Mouse (Mus musculus) A20 (cell line): ENCODE data around the gene Cd300e.
"Not testable (repeated sequence)": the region's sequence is repeated elsewhere in the genome, so short reads cannot be mapped to it uniquely, and the experiment has no call there.

Experiments used
- DNase-seq: peaks from one replicate; pipeline ENCODE4 v3.0.0-alpha.2; 2011; ENCODE audit warnings: low read depth, low spot score

Cd300e gene

DNA sequence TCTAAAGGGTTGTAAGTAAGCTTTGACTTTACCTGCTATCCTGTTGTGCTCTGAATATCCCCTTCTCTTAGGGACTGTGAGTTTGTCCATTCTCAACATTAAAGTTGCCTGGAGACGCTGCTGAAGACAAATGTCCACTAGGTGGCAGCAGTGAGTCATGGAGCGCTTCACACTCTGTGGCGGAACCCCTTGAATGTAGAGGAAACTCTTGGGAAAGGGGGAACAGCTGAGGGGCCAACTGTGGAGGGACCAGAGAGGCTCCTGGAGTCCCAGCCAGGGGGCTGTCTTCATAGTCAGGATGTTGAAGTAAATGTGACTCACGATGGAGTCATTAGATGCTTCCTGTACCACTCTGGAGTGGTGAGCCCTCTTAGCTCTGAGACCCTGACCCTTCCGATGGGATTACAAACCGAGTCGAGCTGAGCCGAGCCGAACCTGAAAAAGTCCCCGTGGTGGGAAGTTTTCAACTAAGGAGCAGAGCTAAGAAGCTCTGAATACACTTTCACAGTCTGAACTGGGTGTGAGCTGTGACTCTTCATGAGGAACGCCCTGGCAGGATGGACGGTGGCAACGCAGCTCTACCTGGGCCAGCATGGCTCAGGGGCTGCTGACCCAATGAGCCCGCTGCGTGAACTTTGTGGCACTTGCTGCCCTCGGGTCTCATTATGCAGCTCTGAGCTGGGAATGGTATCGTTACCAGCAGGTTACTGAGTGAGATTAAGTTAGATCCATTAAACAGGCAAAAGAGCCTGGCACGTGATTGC lies 21.6 kb upstream of the Cd300e start:
- peak; percentile 73 for DNase-seq

DNA sequence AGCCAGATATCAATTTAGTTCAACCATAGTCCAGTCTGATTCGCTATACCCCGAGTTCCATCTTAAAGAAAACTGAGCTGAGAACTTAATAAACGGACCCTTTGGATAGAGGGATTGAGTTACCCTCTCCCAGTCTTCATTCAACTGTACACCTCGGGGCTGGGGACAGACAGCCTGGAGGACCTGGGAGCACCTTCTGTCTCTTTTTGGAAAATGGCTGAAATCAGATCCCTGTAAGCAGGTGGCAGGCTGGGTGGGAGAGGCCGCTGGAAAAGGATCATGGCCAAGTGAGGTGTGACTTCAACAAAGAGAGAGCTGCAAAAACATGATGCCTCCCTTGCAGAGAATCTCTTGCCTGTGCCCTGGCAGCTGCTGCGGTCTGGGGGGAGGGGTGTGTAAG lies 20.2 kb upstream of the Cd300e start:
- DNase-seq = no peak

DNA sequence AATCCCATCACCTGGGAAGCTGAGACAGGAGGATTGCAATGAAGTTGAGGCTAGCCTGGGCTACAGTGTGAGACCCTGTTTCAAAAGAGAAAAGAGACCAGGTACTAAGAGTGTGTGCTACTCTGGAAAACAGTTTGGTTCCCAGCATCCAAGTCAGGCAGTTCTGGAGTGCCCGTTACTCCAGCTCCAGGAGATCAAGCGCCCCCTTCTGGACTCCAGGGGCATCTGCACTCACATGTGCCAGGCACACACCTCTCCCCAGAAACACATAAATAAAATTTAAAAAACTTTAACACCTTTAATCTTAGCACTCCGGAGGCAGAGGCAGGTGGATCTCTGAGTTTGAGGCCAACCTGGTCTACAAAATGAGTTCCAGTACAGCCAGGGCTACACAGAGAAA lies 19.4 kb upstream of the Cd300e start:
- no peak for DNase-seq

DNA sequence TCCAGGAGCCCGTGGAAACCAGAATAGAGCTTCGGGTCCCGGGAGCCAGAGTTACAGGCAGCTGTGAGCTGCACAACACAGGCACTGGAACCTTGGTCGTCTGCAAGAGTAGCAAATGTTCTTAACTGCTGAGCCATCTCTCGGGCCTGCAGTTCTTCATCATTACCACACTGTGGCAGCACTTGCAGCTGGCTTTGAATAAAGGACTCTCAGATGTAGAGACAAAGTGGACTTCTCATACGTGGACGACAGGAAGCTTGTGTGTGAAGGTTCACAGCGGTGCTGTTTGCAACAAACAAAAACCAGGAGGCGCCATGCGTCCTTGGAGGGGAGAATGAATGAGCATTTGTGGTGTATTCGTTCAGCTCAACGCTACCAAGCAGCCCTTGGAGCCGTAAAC lies 18.9 kb upstream of the Cd300e start:
- DNase-seq = peak; percentile 77

DNA sequence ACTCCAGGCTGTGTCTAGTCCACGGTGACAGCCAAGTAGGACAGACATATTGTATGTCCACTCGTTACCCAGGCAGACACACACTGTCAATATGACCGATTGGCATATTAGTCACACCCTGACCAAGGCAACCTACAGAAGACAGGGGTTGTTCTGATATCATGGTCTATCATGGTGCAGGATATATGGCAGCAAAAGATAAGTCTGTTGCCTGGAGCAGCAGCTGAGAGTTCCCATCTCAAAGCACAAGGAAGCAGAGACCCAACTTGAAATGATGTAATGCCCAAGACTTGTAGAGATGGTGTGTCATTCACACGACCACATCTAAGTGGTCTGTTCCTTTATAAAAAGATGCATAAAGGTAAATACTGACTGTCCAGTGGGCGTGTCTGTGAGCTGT lies 16.7 kb upstream of the Cd300e start:
- DNase-seq = no peak

DNA sequence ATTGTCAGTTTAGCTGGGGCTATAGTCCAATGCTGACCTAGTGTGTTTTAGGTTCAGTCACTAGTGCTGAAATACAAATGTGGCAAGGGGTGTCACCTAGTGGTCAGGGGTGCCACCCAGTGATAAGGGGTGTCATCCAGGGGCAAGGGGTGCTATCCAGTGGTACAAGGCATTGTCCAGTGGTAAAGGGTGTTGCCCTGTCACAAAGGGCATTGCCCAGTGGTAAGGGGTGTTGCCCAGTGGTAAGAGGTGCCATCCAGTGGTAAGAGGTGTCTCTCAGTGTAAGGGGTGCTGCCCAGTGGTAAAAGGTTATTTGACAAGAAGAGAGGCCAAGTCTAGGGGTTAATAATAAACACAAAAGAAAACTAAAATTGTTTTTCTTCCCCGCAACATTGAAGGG lies 15.5 kb upstream of the Cd300e start:
- no peak for DNase-seq

DNA sequence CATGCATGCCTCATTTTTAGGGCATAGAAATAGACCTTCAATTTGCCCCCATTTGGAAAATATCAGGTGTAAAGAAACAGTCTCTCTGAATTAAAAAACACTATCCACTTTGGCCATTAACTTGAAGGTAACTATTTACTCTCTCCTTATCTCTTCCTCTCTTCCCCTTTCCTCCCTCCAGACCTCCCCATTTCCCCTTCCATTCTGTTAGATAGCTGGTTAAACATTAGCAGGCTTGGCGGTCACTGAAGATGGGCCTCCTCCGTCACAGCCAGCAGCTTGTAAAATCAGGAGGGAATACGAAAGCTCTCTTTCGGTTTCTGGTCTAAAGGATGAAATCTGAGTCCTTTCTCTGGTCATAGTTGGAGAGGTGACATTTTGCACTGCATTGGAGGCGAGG lies 13.9 kb upstream of the Cd300e start:
- DNase-seq = no peak

DNA sequence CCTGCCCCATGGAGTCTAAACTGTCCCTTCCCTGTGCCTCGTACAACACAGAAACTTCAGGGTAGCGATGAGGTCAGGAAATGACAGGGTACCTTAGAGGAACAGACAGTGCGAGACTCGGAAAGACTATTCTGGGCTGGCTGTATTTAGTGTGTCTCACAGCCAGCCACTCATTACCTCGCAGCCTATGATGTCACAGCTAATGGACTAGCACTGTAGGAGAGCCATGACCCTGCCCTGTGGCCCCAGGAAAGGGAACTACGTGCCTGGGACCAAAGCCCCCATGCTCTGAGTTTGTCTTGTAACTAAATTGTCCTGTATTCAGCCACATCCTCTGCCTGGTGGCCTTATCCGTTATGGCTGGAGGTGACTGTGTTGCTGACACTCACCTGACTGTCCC lies 13.4 kb upstream of the Cd300e start:
- no peak for DNase-seq

DNA sequence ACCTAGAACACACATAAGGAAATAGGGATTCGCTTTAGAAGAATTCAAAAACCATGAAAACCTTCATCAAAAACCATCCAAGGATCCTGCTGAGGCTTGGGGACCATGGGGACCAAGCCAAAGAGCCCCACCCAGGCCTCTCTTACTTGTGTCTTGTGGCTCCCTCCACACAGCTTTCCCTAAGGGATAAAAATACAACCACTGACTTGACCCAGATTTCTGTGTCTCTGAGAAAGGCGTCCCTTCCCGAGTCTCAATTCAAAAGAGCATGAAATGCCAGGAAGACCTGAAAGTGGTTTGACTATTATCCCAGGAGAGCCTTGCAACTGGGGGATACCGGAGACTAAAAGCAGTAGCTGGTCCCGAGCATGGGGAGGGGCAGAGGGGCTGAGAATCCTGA lies 11.0 kb upstream of the Cd300e start:
- no peak for DNase-seq

DNA sequence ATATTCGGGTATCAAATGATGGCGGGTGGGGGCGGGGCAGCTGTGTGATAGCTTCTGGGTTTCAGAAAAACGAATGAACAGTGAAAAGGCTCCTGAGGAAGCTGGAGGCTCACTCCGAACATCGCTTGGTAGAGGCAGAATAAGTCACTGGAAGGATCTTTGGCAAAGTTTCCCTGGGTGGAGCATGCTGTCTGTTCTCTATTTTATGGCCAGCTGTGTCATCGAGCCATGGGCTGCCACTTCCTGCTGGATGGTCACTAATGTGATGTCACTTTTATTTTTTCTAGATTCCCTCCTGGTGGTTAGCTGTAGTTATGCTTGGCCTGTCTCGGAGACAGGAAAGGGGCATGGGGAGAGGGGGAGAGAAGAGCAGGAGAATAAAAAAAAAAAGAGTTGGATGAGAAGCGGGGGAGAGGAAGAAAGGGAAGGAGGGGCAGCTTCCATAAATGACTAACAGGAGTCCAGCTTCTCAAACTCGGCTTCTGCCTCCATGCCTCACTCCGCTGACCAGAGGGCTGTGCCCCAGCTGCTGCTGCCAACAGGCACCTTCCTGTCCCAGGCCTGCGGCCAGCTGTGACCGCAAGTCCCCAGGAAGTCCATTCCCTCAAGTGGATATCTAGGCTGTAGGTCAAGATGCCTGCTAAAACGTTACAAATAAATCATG lies 9.8 kb upstream of the Cd300e start:
- DNase-seq = no peak

DNA sequence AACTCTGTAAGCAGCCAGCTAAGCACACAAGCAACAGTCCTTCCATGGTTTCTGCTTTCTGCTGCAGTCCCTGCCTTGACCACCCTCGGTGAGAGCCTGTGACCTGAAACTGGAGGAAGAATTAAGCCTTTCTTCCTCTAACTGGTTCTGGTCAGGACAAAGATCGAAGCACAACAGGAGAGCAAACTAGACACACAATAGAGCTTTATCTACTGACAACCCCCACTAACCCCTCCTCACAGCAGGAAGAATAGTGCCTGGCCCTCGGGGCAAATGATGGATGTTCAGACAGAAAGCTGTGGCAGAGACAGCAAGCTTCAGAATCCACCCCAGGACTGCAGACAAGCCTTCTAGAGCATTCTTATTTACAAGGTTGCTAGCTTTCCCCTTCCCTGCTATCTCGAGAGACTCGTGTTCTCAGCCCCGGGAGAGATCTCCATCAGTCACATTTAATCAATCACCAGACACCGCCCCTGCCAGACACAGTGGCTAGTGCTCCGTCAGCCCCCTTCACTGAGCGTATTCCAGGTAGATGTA lies 9.1 kb upstream of the Cd300e start:
- DNase-seq = no peak

DNA sequence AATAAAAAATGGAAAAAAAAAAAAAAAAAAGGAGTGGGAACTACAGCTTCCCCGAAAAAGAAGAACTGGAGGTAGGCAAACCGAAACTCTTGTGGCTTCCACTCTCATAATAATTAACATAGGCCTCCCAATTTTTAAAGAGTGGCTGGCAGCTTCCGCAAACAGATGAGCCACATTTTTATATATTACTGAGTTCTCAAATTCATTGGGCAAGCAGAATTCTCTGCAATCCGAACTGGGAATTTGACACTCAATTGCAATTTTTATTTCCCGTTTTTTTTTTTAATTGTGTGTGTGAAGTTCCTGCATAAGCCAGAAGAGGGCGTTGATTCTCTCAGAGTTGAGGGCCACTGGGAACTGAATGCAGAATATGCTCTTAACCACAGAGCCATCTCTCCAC lies 4.8 kb upstream of the Cd300e start:
- DNase-seq = peak; percentile 34

DNA sequence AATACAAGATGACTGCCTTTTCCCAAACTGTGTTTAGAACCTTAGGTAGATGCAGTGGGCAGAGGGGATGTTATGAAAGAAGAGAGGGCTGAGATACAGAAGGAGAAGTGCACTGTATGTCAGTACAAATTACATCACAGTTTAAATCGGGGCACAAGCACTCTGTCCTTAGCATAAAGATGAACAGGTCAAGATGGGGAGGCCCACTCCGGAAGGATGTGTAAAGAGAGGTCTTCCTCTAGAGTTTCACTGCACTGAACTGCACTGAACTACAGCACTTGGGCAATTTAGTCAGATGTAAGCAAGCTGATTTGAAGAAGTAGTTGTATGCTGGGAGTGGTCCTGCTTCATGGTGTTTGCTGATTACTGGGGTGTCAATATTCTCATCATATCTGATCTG lies 2.2 kb downstream of the Cd300e start:
- no peak for DNase-seq

DNA sequence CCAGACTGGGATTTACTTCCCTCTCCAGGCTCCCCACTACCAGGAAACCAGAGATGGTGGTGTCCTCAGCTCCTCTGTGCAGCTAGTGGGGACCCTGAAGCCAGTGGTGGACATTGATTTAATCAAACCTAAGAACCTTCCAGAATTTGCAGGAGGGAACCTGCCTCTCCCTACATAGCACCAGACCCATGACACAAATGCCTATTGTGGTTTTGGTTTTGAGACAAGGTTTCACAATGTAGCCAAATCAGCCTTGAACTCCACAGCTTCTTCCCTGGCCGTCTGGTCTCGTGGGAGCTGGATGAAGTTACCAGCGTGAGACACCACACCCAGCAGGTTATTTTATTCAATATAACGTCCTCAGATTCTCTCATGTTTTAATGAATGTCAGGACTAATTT lies 3.3 kb downstream of the Cd300e start:
- DNase-seq = no peak

DNA sequence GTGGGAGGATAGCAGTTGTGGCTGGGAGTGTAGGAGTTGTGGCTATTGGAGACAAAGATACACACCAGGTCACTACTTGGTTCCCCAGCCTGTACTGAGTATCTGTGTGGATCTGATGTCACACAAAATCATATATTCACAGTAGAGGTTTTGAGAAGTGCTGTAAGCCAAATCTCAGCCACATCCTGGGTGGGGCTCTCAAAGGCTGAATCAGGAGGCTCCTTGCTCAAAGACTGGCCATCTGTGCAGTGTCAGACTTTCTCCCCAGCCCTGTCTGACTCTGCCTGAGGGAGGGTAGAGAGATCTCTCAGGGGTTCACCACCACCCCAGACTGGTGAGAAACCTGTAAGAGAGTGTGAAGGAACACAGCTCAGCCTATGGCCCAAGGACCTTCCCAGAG lies 7.4 kb downstream of the Cd300e start:
- no peak for DNase-seq

DNA sequence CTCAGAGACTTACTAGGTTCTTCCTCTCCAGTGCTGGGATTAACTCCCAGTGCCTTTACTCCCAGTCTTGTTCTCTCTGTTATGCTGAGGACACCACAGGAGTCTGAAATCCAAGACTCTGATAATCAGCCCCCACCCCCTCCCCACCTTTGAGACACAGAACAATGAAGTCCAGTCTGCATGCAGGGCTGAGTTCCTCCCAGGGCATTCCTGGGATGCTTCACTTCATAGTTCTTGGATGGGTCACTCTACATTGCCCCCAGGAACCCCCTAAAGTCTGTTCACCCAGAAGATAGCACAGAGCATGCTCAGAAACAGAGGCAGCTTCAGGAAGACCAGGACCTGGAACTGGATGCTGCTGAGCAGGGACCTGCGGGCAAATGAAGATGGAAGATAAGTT lies 9.0 kb downstream of the Cd300e start:
- no peak for DNase-seq

DNA sequence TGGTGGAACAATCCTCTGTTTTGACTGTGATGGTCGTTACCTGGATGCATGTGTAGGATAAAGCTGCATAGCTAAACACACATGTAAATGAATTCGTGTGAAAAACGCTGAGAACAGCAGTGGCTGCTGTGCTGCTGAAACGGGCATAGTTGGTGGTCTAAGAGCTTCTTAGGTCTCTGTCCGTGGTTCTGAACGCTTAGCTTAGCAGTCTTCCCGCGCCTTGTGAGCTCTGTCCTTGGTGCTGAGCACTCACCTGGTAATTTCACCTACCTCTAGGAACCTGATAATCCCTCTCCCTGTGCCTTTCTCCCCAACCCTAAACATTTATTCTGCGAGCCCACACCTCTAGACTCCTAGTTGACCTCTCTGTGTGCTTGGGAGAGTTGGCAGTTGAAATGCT lies 9.8 kb downstream of the Cd300e start:
- DNase-seq = peak; percentile 77

DNA sequence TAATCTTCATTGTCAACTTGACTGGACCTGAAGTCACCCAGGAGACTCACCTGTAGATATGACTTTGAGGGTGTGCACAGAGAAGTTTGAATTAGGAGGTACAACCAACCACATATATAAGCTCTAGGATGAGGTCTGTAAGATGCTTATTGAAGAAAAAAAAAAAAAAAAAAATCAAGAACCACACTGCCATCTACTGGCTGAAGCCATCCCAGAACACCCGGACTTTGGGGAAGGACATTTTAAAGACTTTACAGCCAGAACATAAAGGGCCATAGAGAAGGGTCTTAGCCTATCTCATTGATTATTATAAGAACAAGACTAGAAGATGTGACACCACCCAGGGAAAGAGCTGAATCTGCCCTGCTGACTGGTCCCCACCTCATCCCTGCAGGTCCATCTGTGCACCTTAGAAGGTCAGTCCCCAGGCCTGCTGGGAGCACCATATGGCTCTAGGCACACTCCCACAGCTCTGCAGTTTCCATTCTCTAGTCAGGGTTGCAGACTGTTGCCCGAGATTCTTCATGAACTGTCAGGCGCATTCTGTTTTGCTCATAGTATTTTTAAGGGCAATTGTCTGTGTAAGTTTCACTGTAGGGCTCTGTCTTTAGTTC lies 12.6 kb downstream of the Cd300e start:
- DNase-seq = peak; percentile 62

DNA sequence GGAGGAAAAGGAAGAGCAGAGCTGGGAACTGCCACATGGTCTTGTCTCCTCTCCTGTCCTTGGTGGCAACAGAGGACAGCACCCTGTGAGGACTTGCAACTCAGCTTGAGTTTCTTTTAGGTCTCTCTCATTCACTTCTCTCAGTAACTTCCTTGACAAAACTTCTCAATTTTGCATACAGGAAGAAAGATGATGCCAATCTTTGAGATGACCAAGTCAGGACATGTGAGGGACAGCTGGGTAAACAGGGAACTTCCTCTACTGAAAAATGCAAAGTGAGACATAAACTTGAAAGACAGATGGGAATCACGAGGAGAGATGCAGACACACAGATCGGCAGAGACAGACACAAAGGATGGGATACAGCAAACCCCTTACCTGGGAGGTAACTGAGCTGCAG lies 13.7 kb downstream of the Cd300e start, which contains the start of gene Cd300ld3:
Gene Cd300ld3, minus strand, starts transcription at position 151 of the 400 bp plus-strand sequence.
- DNase-seq = peak; percentile 46

DNA sequence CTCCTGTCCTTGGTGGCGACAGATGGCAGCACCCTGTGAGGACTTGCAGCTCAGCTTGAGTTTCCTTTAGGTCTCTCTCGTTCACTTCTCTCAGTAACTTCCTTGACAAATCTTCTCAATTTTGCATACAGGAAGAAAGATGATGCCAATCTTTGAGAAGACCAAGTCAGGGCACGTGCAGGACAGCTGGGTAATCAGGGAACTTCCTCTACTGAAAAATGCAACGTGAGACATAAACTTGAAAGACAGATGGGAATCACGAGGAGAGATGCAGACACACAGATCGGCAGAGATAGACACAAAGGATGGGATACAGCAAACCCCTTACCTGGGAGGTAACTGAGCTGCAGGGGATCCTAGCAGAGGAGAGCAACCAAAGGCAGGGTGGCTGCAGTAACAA lies 24.3 kb downstream of the Cd300e start, which contains the start of gene Cd300ld5:
Gene Cd300ld5, minus strand, starts transcription at position 101 of the 400 bp plus-strand sequence.
- DNase-seq = not testable (repeated sequence)

DNA sequence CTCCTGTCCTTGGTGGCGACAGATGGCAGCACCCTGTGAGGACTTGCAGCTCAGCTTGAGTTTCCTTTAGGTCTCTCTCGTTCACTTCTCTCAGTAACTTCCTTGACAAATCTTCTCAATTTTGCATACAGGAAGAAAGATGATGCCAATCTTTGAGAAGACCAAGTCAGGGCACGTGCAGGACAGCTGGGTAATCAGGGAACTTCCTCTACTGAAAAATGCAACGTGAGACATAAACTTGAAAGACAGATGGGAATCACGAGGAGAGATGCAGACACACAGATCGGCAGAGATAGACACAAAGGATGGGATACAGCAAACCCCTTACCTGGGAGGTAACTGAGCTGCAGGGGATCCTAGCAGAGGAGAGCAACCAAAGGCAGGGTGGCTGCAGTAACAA lies 35.1 kb downstream of the Cd300e start, which contains the start of gene Cd300ld4:
Gene Cd300ld4, minus strand, starts transcription at position 101 of the 400 bp plus-strand sequence.
- DNase-seq = not testable (repeated sequence)

DNA sequence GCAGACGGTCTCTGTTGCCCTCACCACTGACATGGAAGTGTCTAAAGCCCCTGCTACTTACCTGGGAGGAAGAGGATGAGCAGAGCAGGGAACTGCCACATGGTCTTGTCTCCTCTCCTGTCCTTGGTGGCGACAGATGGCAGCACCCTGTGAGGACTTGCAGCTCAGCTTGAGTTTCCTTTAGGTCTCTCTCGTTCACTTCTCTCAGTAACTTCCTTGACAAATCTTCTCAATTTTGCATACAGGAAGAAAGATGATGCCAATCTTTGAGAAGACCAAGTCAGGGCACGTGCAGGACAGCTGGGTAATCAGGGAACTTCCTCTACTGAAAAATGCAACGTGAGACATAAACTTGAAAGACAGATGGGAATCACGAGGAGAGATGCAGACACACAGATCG lies 45.9 kb downstream of the Cd300e start, which contains the start of gene Cd300ld2:
Gene Cd300ld2, minus strand, starts transcription at position 101 of the 400 bp plus-strand sequence.
- not testable (repeated sequence) for DNase-seq
